Mouse (Mus musculus): ENCODE data around the gene Fam47e. TPM values are rescaled to one million over a fixed set of nuclear protein-coding genes. Genes with fewer than 3 reads are reported as not detected.
"Not testable (repeated sequence)": the region's sequence is repeated elsewhere in the genome, so short reads cannot be mapped to it uniquely, and the experiment has no call there.

Gene Fam47e
- 0.38 TPM in 1 of 2 replicates, not detected in the other for polyA plus RNA-seq (2015; fragmentation: Nextera tagmentation; extraction: Ambion mirVana)

- Histone ChIP-seq H3K27me3 (no peaks in the 10 kb centered on the region), H3K4me3 (no peak within 1 kb of the TSS), H3K9me3 (replicated peaks) (peaks cover 2% of the 10 kb centered on the region; the same call in 1 of the 2 replicates), H3K9ac (no peak within 1 kb of the TSS), H3K4me1 (0 out of 2 replicates have a peak, but pooled peaks cover 1% of the 10 kb centered on the region), H3K36me3 (ENCODE audit: poor library complexity, severe bottlenecking) (no peaks in the 10 kb centered on the region), H3K4me2 (no peak within 1 kb of the TSS), H3K27ac (no peak within 1 kb of the TSS)
- 79% methylated on average over 16 of the region's 16 CpGs for WGBS
- peak; percentile 45; the same call in 1 of the 2 replicates for ATAC-seq
Measured at GRCm38 (mm10) chr5:92554891-92555511, at the start of gene Fam47e. TSS of gene Fam47e (plus strand) at chr5:92555069.

GRCm38 (mm10) chr5:92505402-92505865 is 49.4 kb upstream of the Fam47e start:
- Histone ChIP-seq H3K9me3 (replicated peaks) (no peaks in the 10 kb centered on the region), H3K4me3 (peak overlapping the region; percentile 87)
- under 1% methylated on average over 47 of the region's 48 CpGs for WGBS

GRCm38 (mm10) chr5:92506301-92506729 is 48.6 kb upstream of the Fam47e start:
- peaks cover 27% of the 10 kb centered on the region for H3K4me1 ChIP-seq
- 0 out of 2 replicates have a peak, but pooled peaks cover under 1% of the 10 kb centered on the region for H3K36me3 ChIP-seq (ENCODE audit: poor library complexity, severe bottlenecking)
- H3K9me3 ChIP-seq (replicated peaks) = no peaks in the 10 kb centered on the region
- H3K4me2 ChIP-seq = peak overlapping the region; percentile 68
- peak overlapping the region; percentile 97; the same call in 1 of the 2 replicates for H3K9ac ChIP-seq
- H3K27me3 ChIP-seq = no peaks in the 10 kb centered on the region
- H3K27ac ChIP-seq = peak overlapping the region; percentile 100
- ATAC-seq = no peak
- 31% methylated on average over 4 of the region's 4 CpGs for WGBS
- H3K4me3 ChIP-seq = peak overlapping the region; percentile 87

More at GRCm38 (mm10) chr5:92505402-92505865, 49.4 kb upstream of the Fam47e start:
- no peaks in the 10 kb centered on the region for H3K27me3 ChIP-seq
- H3K27ac ChIP-seq = peak overlapping the region; percentile 100
- peak overlapping the region; percentile 68 for H3K4me2 ChIP-seq
- peaks cover 27% of the 10 kb centered on the region for H3K4me1 ChIP-seq
- ATAC-seq = peak; percentile 97
- H3K9ac ChIP-seq = peak overlapping the region; percentile 97
- H3K36me3 ChIP-seq (ENCODE audit: poor library complexity, severe bottlenecking) = 0 out of 2 replicates have a peak, but pooled peaks cover 3% of the 10 kb centered on the region

- H3K4me2 ChIP-seq = peak within 1 kb of the TSS; percentile 68
- peak within 1 kb of the TSS; percentile 87 for H3K4me3 ChIP-seq
- no peaks in the 10 kb centered on the region for H3K9me3 ChIP-seq (replicated peaks)
- H3K4me1 ChIP-seq = peaks cover 27% of the 10 kb centered on the region
- ATAC-seq = no peak
- H3K9ac ChIP-seq = peak within 1 kb of the TSS; percentile 97
- no peaks in the 10 kb centered on the region for H3K36me3 ChIP-seq (ENCODE audit: poor library complexity, severe bottlenecking)
- peak within 1 kb of the TSS; percentile 100 for H3K27ac ChIP-seq
- H3K27me3 ChIP-seq = no peaks in the 10 kb centered on the region
Measured at GRCm38 (mm10) chr5:92506733-92507132, 48.1 kb upstream of the Fam47e start, which contains the start of gene Scarb2. TSS of gene Scarb2 (minus strand) at chr5:92506833.

GRCm38 (mm10) chr5:92508853-92509252 is 46.0 kb upstream of the Fam47e start:
- ATAC-seq = no peak
- no peak overlapping the region for H3K9ac ChIP-seq
- H3K4me2 ChIP-seq = no peak overlapping the region
- H3K27me3 ChIP-seq = no peaks in the 10 kb centered on the region
- H3K36me3 ChIP-seq (ENCODE audit: poor library complexity, severe bottlenecking) = no peaks in the 10 kb centered on the region
- no peak overlapping the region for H3K27ac ChIP-seq
- H3K4me1 ChIP-seq = peaks cover 13% of the 10 kb centered on the region
- H3K4me3 ChIP-seq = no peak overlapping the region
- 90% methylated on average over 5 of the region's 5 CpGs for WGBS
- H3K9me3 ChIP-seq (replicated peaks) = no peaks in the 10 kb centered on the region

- Histone ChIP-seq H3K36me3 (ENCODE audit: poor library complexity, severe bottlenecking) (no peaks in the 10 kb centered on the region), H3K4me3 (no peak overlapping the region), H3K27me3 (no peaks in the 10 kb centered on the region), H3K9me3 (replicated peaks) (no peaks in the 10 kb centered on the region), H3K4me2 (no peak overlapping the region), H3K27ac (no peak overlapping the region), H3K4me1 (peaks cover 3% of the 10 kb centered on the region), H3K9ac (no peak overlapping the region)
- ATAC-seq = no peak
Measured at GRCm38 (mm10) chr5:92511256-92511655, 43.6 kb upstream of the Fam47e start.

- Histone ChIP-seq H3K9ac (no peak overlapping the region), H3K9me3 (replicated peaks) (no peaks in the 10 kb centered on the region), H3K4me3 (no peak overlapping the region), H3K27me3 (no peaks in the 10 kb centered on the region), H3K4me2 (no peak overlapping the region), H3K27ac (no peak overlapping the region), H3K4me1 (no peaks in the 10 kb centered on the region), H3K36me3 (ENCODE audit: poor library complexity, severe bottlenecking) (no peaks in the 10 kb centered on the region)
- no peak for ATAC-seq
- WGBS = 90% methylated on average over 5 of the region's 5 CpGs
Measured at GRCm38 (mm10) chr5:92512066-92512465, 42.8 kb upstream of the Fam47e start.

GRCm38 (mm10) chr5:92521131-92521530 is 33.7 kb upstream of the Fam47e start:
- not testable (repeated sequence) for H3K4me3 ChIP-seq; ATAC-seq; H3K36me3 ChIP-seq (ENCODE audit: poor library complexity, severe bottlenecking); H3K27me3 ChIP-seq; H3K4me2 ChIP-seq; H3K4me1 ChIP-seq; H3K27ac ChIP-seq; H3K9ac ChIP-seq; H3K9me3 ChIP-seq (replicated peaks)
- WGBS = 88% methylated on average over 2 of the region's 2 CpGs

- H3K4me3 ChIP-seq = no peak overlapping the region
- no peaks in the 10 kb centered on the region for H3K4me1 ChIP-seq
- no peak overlapping the region for H3K9ac ChIP-seq
- no peak overlapping the region for H3K27ac ChIP-seq
- 72% methylated on average over 6 of the region's 6 CpGs for WGBS
- no peak overlapping the region for H3K4me2 ChIP-seq
- no peaks in the 10 kb centered on the region for H3K27me3 ChIP-seq
- no peaks in the 10 kb centered on the region for H3K9me3 ChIP-seq (replicated peaks)
- H3K36me3 ChIP-seq (ENCODE audit: poor library complexity, severe bottlenecking) = no peaks in the 10 kb centered on the region
- no peak for ATAC-seq
Measured at GRCm38 (mm10) chr5:92524821-92525258, 30.0 kb upstream of the Fam47e start.

- Histone ChIP-seq H3K4me2 (no peak overlapping the region), H3K9me3 (replicated peaks) (no peaks in the 10 kb centered on the region), H3K27ac (no peak overlapping the region), H3K27me3 (no peaks in the 10 kb centered on the region), H3K9ac (no peak overlapping the region), H3K36me3 (ENCODE audit: poor library complexity, severe bottlenecking) (no peaks in the 10 kb centered on the region), H3K4me3 (no peak overlapping the region), H3K4me1 (no peaks in the 10 kb centered on the region)
- 89% methylated on average over 4 of the region's 4 CpGs for WGBS
- ATAC-seq = no peak
Measured at GRCm38 (mm10) chr5:92539698-92540097, 15.2 kb upstream of the Fam47e start.

- no peak overlapping the region for H3K4me2 ChIP-seq
- H3K9me3 ChIP-seq (replicated peaks) = peaks cover 2% of the 10 kb centered on the region; the same call in 1 of the 2 replicates
- no peak overlapping the region for H3K27ac ChIP-seq
- H3K36me3 ChIP-seq (ENCODE audit: poor library complexity, severe bottlenecking) = no peaks in the 10 kb centered on the region
- no peaks in the 10 kb centered on the region for H3K4me1 ChIP-seq
- no peaks in the 10 kb centered on the region for H3K27me3 ChIP-seq
- 95% methylated on average over 2 of the region's 2 CpGs for WGBS
- ATAC-seq = no peak
- H3K4me3 ChIP-seq = no peak overlapping the region
- H3K9ac ChIP-seq = no peak overlapping the region
Measured at GRCm38 (mm10) chr5:92552611-92553010, 2.3 kb upstream of the Fam47e start.

- Histone ChIP-seq H3K4me2 (no peak overlapping the region), H3K27ac (no peak overlapping the region), H3K4me3 (no peak overlapping the region), H3K27me3 (no peaks in the 10 kb centered on the region), H3K9me3 (replicated peaks) (peaks cover 2% of the 10 kb centered on the region; the same call in 1 of the 2 replicates), H3K9ac (no peak overlapping the region), H3K4me1 (no peaks in the 10 kb centered on the region), H3K36me3 (ENCODE audit: poor library complexity, severe bottlenecking) (no peaks in the 10 kb centered on the region)
- no peak for ATAC-seq
- 69% methylated on average over 3 of the region's 3 CpGs for WGBS
Measured at GRCm38 (mm10) chr5:92553939-92554338, 930 bp upstream of the Fam47e start.

Data from forebrain, embryonic 13.5 days (tissue).